Mouse (Mus musculus): ENCODE measurements around the gene Atr. TPM values are rescaled to one million over a fixed set of nuclear protein-coding genes. Genes with fewer than 3 reads are reported as not detected.

The Atr gene
- polyA plus RNA-seq (2012; rRNA removed) = 12.0 and 12.2 TPM in 2 replicates

DNA sequence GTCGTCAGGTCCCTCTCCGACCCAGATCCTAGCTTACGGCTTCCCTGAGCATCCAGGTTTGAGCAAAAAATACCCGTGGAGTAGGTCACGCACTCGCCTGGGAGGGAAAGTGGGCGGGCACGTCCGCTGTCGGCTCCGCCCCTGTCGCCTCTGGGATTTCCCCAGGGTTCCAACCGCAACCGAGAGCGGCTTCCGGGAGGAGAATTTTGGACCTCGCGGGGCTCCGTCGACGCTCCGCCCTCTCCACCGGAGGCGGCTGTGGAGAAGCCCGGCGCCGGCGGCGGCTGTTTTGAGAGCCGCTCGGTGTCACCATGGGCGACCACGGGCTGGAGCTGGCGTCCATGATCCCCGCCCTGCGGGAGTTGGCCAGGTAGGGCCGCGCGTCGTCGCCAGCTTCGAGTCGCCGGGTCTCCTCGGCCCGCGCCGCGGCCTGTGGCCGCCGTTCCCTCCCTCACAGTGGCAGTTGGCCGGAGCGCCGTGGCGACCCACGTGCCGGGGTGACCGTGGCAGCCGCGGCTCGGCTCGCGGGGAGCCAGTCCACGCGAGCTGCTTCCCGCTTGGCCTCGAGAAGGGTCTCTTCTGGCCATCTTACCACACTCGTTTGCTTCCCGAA is at the start of gene Atr:
Atr (plus strand) TSS at position 184 of the 613 bp plus-strand sequence.
- TF ChIP-seq POLR2A (IDR thresholded peaks at IDR 0.05; ENCODE audit: borderline replicate concordance, extremely low read depth, insufficient read depth, insufficient read length, poor library complexity, severe bottlenecking) = peak; percentile 76; the same call in 1 of the 2 replicates
- TF ChIP-seq CTCF (IDR thresholded peaks at IDR 0.05; ENCODE audit: borderline replicate concordance, extremely low read depth, insufficient read depth, insufficient read length) = no peak
- DNase-seq (ENCODE audit: low read depth) = peak; percentile 96

GRCm38 (mm10) chr9:95809596-95809995 is 47.8 kb upstream of the Atr start:
- no peak for DNase-seq (ENCODE audit: low read depth)
- TF ChIP-seq CTCF (IDR thresholded peaks at IDR 0.05; ENCODE audit: borderline replicate concordance, extremely low read depth, insufficient read depth, insufficient read length) (no peak), POLR2A (IDR thresholded peaks at IDR 0.05; ENCODE audit: borderline replicate concordance, extremely low read depth, insufficient read depth, insufficient read length, poor library complexity, severe bottlenecking) (no peak)

- TF ChIP-seq CTCF (IDR thresholded peaks at IDR 0.05; ENCODE audit: borderline replicate concordance, extremely low read depth, insufficient read depth, insufficient read length) (no peak), POLR2A (IDR thresholded peaks at IDR 0.05; ENCODE audit: borderline replicate concordance, extremely low read depth, insufficient read depth, insufficient read length, poor library complexity, severe bottlenecking) (no peak)
- DNase-seq (ENCODE audit: low read depth) = no peak
Measured at GRCm38 (mm10) chr9:95811817-95812216, 45.6 kb upstream of the Atr start.

DNA sequence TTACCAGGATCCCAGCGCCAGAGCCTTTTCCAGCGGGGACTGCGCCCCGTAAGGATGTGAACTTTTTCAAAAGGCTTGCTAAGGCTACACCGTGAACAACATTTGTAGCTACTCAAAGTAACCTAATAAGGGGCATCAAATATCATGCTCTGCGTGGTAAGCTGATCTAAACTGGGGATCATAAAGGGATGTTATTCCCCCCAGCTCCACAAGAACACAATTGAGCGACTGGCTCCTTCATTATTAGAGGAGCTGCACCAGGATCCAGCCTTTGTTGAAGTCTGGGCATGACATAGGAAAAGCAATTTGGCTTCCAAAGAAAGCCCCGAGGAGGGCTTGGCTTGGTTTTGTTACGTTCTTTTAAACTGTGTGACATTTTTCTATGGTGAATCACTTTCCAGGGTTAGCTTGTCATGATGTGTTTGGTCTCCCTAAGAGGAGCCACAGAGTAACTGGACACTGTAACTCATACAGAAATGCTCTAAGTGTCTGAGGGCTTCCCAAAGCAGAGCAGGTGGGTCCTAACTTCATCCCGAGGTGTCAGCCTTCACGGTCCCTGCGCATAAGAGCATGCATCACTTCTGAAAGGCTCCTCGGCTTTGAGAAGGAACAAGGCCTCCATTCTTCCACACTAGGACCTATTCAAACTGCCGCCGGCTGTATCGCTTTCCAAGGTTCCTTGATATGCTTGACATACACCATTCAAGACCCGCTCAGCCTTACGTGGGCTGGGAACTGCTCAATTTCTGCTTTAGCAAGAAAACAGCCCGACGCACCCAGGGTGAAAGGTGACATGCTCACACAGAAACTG is 43.5 kb upstream of the Atr start:
- TF ChIP-seq POLR2A (IDR thresholded peaks at IDR 0.05; ENCODE audit: borderline replicate concordance, extremely low read depth, insufficient read depth, insufficient read length, poor library complexity, severe bottlenecking) = no peak
- no peak for TF ChIP-seq CTCF (IDR thresholded peaks at IDR 0.05; ENCODE audit: borderline replicate concordance, extremely low read depth, insufficient read depth, insufficient read length)
- peak; percentile 93 for DNase-seq (ENCODE audit: low read depth)

DNA sequence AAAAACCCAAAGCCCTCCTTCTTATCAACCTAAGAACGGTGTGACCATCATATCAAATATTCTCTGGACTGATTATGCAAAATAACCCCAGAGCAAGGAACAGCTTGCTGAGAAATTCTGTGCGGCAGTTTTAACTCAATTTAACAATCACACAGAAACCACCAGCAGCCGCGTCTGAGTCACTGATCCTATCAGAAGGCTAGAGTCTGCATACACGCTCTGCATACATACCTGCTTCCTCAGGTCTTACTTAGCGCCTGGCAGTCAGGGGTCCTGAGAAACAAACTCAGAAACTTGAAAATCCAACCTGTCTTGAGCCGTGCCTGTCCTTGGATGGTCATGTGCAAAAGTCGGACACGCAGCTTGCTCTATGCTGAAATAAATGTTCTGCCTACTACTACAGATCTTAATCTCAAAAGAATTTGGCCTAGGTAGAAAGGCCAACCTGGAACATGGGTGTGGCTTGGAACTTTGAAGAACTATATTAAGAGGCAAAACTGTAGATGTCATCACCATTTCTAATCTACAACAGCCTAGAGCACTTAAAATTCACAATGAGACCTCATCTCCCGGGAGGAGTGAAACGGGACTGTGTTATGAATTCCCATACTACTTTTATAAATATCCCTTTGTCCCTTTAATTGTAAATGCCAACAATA is 42.3 kb upstream of the Atr start:
- peak; percentile 23 for DNase-seq (ENCODE audit: low read depth)

GRCm38 (mm10) chr9:95815706-95816105 is 41.7 kb upstream of the Atr start:
- no peak for DNase-seq (ENCODE audit: low read depth)
- TF ChIP-seq CTCF (IDR thresholded peaks at IDR 0.05; ENCODE audit: borderline replicate concordance, extremely low read depth, insufficient read depth, insufficient read length) = no peak
- no peak for TF ChIP-seq POLR2A (IDR thresholded peaks at IDR 0.05; ENCODE audit: borderline replicate concordance, extremely low read depth, insufficient read depth, insufficient read length, poor library complexity, severe bottlenecking)

More for the DNA sequence above, 42.3 kb upstream of the Atr start:
- no peak for TF ChIP-seq POLR2A (IDR thresholded peaks at IDR 0.05; ENCODE audit: borderline replicate concordance, extremely low read depth, insufficient read depth, insufficient read length, poor library complexity, severe bottlenecking)
- no peak for TF ChIP-seq CTCF (IDR thresholded peaks at IDR 0.05; ENCODE audit: borderline replicate concordance, extremely low read depth, insufficient read depth, insufficient read length)

GRCm38 (mm10) chr9:95822531-95822930 is 34.9 kb upstream of the Atr start:
- DNase-seq (ENCODE audit: low read depth) = no peak

DNA sequence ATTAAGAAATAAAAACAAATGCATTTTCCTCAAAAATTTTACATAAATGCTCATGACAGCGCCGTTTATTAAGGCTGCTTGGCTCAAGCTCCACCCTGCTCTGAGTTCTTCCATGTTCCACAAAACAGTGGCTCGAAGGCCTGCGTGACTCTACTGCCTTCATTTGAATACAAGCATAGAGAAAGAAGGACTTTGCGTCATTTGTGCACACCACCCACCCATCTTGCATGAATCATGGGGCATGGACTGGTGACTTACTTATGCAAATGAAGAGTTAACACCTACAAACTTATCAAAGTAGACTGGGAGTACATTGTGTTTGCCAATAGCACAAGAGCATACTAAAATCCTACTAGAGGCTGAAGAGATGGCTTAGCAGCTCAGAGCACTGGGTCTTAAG is 29.8 kb upstream of the Atr start:
- DNase-seq (ENCODE audit: low read depth) = no peak
- no peak for TF ChIP-seq CTCF (IDR thresholded peaks at IDR 0.05; ENCODE audit: borderline replicate concordance, extremely low read depth, insufficient read depth, insufficient read length)
- no peak for TF ChIP-seq POLR2A (IDR thresholded peaks at IDR 0.05; ENCODE audit: borderline replicate concordance, extremely low read depth, insufficient read depth, insufficient read length, poor library complexity, severe bottlenecking)

More at GRCm38 (mm10) chr9:95822531-95822930, 34.9 kb upstream of the Atr start:
- TF ChIP-seq CTCF (IDR thresholded peaks at IDR 0.05; ENCODE audit: borderline replicate concordance, extremely low read depth, insufficient read depth, insufficient read length) (no peak), POLR2A (IDR thresholded peaks at IDR 0.05; ENCODE audit: borderline replicate concordance, extremely low read depth, insufficient read depth, insufficient read length, poor library complexity, severe bottlenecking) (no peak)

- no peak for DNase-seq (ENCODE audit: low read depth)
- TF ChIP-seq CTCF (IDR thresholded peaks at IDR 0.05; ENCODE audit: borderline replicate concordance, extremely low read depth, insufficient read depth, insufficient read length) (no peak), POLR2A (IDR thresholded peaks at IDR 0.05; ENCODE audit: borderline replicate concordance, extremely low read depth, insufficient read depth, insufficient read length, poor library complexity, severe bottlenecking) (no peak)
Measured at GRCm38 (mm10) chr9:95832758-95833157, 24.6 kb upstream of the Atr start.

- TF ChIP-seq CTCF (IDR thresholded peaks at IDR 0.05; ENCODE audit: borderline replicate concordance, extremely low read depth, insufficient read depth, insufficient read length) = no peak
- TF ChIP-seq POLR2A (IDR thresholded peaks at IDR 0.05; ENCODE audit: borderline replicate concordance, extremely low read depth, insufficient read depth, insufficient read length, poor library complexity, severe bottlenecking) = no peak
- no peak for DNase-seq (ENCODE audit: low read depth)
Measured at GRCm38 (mm10) chr9:95834799-95835198, 22.6 kb upstream of the Atr start.

DNA sequence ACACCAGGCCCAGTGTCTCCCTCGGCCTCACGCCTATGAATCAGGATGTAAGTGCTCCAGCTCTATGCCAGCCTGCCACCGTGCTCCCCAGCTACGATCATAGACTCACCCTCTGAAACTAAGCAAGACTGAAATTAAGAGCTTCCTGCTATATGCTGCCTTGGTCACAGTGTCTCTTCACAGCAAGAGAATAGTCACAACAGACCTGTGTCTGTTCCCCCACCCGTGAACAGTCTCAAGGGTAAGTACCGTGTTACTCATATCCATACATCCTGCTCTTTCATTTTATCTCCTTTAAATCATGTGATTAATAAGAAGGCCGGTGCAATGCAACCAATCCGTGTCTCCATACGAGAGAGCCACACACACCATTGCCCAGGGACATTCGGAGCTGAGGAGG is 21.7 kb upstream of the Atr start:
- no peak for TF ChIP-seq POLR2A (IDR thresholded peaks at IDR 0.05; ENCODE audit: borderline replicate concordance, extremely low read depth, insufficient read depth, insufficient read length, poor library complexity, severe bottlenecking)
- TF ChIP-seq CTCF (IDR thresholded peaks at IDR 0.05; ENCODE audit: borderline replicate concordance, extremely low read depth, insufficient read depth, insufficient read length) = no peak
- DNase-seq (ENCODE audit: low read depth) = no peak
